Mouse (Mus musculus): ENCODE measurements at regions not wholly inside any gene's neighbourhood (a gene's known extent, or its start where the extent isn't known, plus 50 kb on each side); places are given as distances from the start of the nearest gene placed in this dataset.
A peak's percentile ranks its signal among the peaks of the same experiment; 100 is the strongest.

DNA sequence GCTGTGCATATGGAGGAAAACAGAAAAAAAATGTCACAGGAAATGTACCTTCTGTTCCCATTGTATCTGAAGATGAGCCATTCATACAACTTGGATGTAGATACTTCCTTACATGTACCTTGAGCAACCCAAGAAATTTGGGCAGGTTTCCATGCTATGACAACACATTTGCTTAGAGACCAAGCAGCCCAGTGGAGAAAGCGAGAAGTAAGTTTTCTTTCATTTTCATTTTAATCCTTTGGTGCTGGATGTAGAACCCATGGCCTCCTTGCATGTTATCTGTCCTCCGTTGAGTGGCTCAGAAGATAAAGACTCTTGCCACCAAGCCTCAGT lies 174.3 kb downstream of the Plk2 start:
- WGBS: 93% methylated on average over 2 of the region's 2 CpGs
- Histone ChIP-seq H3K4me3 (ENCODE audit: low read length) (no peak overlapping the region), H3K27me3 (replicated peaks; ENCODE audit: control insufficient read depth, insufficient read depth, low read length) (no peaks in the 10 kb centered on the region), H3K27ac (ENCODE audit: low read depth, low read length) (no peak overlapping the region), H3K9me3 (ENCODE audit: control insufficient read depth, low read length) (no peaks in the 10 kb centered on the region), H3K4me2 (ENCODE audit: low read length) (no peak overlapping the region), H3K4me1 (ENCODE audit: control insufficient read depth, insufficient read depth, low read depth, low read length) (peaks cover 4% of the 10 kb centered on the region; the same call in 1 of the 2 replicates), H3K36me3 (ENCODE audit: control insufficient read depth, insufficient read depth, low read length) (no peaks in the 10 kb centered on the region), H3K9ac (ENCODE audit: low read depth, low read length) (no peak overlapping the region)
- ATAC-seq: no peak

DNA sequence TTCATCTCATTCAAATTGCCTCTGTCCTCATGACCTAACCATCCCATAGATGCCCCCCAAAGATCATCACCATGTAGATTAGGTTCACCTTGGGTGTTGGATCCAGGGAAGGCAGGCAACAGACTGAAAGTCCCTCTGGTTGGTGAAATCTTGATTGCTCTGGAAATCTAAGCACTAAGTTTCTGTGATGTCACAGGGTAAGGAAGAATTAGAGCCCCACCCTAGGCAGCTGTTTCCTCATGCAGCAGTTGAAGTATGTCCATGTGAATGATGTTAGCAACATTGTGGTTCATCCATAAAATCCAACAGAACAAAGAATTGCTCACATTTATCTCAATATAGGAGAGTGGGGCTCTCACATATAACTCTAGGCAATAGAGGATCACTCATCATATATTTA lies 175.5 kb downstream of the Plk2 start:
- H3K27me3 ChIP-seq (replicated peaks; ENCODE audit: control insufficient read depth, insufficient read depth, low read length): no peaks in the 10 kb centered on the region
- no peak overlapping the region for H3K4me3 ChIP-seq (ENCODE audit: low read length)
- no peak overlapping the region for H3K4me2 ChIP-seq (ENCODE audit: low read length)
- no peaks in the 10 kb centered on the region for H3K9me3 ChIP-seq (ENCODE audit: control insufficient read depth, low read length)
- no peaks in the 10 kb centered on the region for H3K36me3 ChIP-seq (ENCODE audit: control insufficient read depth, insufficient read depth, low read length)
- no peak for ATAC-seq
- H3K9ac ChIP-seq (ENCODE audit: low read depth, low read length): no peak overlapping the region
- H3K27ac ChIP-seq (ENCODE audit: low read depth, low read length): no peak overlapping the region
- H3K4me1 ChIP-seq (ENCODE audit: control insufficient read depth, insufficient read depth, low read depth, low read length): peaks cover 8% of the 10 kb centered on the region

DNA sequence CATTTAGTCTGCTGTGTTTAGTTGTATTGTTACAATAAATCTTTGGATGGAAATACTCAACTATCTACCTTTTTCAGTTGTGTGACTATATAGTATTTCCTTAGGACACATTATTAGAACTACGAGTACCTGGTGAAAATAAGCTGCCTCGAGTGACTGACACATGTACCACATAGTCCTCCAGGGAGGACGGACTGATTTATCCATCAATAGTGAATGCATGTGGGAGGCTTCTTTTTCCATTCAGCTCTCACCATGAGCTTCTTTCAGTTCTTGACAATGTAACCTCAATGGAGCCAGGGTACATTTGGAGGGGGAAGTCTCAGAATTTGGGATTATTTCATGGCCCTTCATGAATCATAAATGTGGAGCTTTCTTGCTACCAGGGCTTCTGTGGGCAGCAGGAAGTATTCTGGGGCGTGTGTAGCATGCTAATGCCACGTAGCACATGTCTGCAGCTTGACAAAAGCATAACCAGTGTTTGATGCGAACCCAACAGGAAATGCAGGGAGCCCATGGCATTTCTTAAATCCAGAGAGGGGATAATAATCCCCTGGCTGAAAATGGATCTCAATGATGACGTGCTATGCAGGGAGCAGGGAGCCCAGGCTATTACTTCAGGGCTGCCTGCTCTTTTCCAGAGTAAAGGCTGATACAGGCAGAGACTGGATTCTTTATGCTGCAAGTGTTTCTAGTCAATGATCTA lies 178.7 kb downstream of the Plk2 start:
- Histone ChIP-seq H3K36me3 (ENCODE audit: control insufficient read depth, insufficient read depth, low read length) (no peaks in the 10 kb centered on the region), H3K27ac (ENCODE audit: low read depth, low read length) (peak overlapping the region; percentile 61; the same call in 1 of the 2 replicates), H3K4me2 (ENCODE audit: low read length) (no peak overlapping the region)

GRCm38 (mm10) chr13:110574764-110575471 lies 180.1 kb downstream of the Plk2 start:
- H3K27me3 ChIP-seq (replicated peaks; ENCODE audit: control insufficient read depth, insufficient read depth, low read length): no peaks in the 10 kb centered on the region
- peak; percentile 56 for ATAC-seq
- no peak overlapping the region for H3K4me3 ChIP-seq (ENCODE audit: low read length)
- H3K27ac ChIP-seq (ENCODE audit: low read depth, low read length): peak overlapping the region; percentile 54; the same call in 1 of the 2 replicates
- H3K36me3 ChIP-seq (ENCODE audit: control insufficient read depth, insufficient read depth, low read length): no peaks in the 10 kb centered on the region
- WGBS: 49% methylated on average over 6 of the region's 6 CpGs
- H3K4me2 ChIP-seq (ENCODE audit: low read length): no peak overlapping the region
- no peaks in the 10 kb centered on the region for H3K9me3 ChIP-seq (ENCODE audit: control insufficient read depth, low read length)
- no peak overlapping the region for H3K9ac ChIP-seq (ENCODE audit: low read depth, low read length)
- H3K4me1 ChIP-seq (ENCODE audit: control insufficient read depth, insufficient read depth, low read depth, low read length): peaks cover 8% of the 10 kb centered on the region

More for the DNA sequence above, 178.7 kb downstream of the Plk2 start:
- H3K9ac ChIP-seq (ENCODE audit: low read depth, low read length): no peak overlapping the region
- H3K4me1 ChIP-seq (ENCODE audit: control insufficient read depth, insufficient read depth, low read depth, low read length): peaks cover 8% of the 10 kb centered on the region
- H3K9me3 ChIP-seq (ENCODE audit: control insufficient read depth, low read length): no peaks in the 10 kb centered on the region
- no peak overlapping the region for H3K4me3 ChIP-seq (ENCODE audit: low read length)
- H3K27me3 ChIP-seq (replicated peaks; ENCODE audit: control insufficient read depth, insufficient read depth, low read length): no peaks in the 10 kb centered on the region
- 52% methylated on average over 7 of the region's 7 CpGs for WGBS
- peak; percentile 54 for ATAC-seq

- no peaks in the 10 kb centered on the region for H3K27me3 ChIP-seq (replicated peaks; ENCODE audit: control insufficient read depth, insufficient read depth, low read length)
- no peak overlapping the region for H3K4me2 ChIP-seq (ENCODE audit: low read length)
- no peak overlapping the region for H3K4me3 ChIP-seq (ENCODE audit: low read length)
- H3K36me3 ChIP-seq (ENCODE audit: control insufficient read depth, insufficient read depth, low read length): no peaks in the 10 kb centered on the region
- peaks cover 8% of the 10 kb centered on the region for H3K4me1 ChIP-seq (ENCODE audit: control insufficient read depth, insufficient read depth, low read depth, low read length)
- no peak overlapping the region for H3K9ac ChIP-seq (ENCODE audit: low read depth, low read length)
- 79% methylated on average over 7 of the region's 7 CpGs for WGBS
- no peaks in the 10 kb centered on the region for H3K9me3 ChIP-seq (ENCODE audit: control insufficient read depth, low read length)
- ATAC-seq: no peak
- H3K27ac ChIP-seq (ENCODE audit: low read depth, low read length): no peak overlapping the region
These were observed 183.3 kb downstream of the Plk2 start for GRCm38 (mm10) chr13:110578159-110578558.

DNA sequence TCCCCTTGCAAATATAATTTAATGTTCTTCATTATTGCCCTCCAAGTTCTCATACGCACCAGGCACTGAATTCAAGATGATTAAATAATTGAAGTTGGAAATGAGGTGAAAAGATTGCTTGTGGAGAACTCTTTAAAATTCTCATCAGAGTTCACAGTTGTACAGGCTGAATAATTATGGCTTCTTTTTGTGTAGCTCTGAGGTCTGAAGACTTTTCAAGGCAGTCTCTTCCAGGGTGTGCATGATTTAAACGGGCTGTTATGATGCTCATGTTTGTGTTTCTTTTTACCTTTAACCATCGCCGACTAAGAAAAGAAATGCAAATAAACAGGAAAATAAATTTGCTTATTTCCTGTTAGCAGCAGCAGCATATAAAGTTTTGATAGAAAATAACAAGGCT lies 185.3 kb downstream of the Plk2 start:
- Histone ChIP-seq H3K4me2 (ENCODE audit: low read length) (no peak overlapping the region), H3K4me1 (ENCODE audit: control insufficient read depth, insufficient read depth, low read depth, low read length) (peaks cover under 1% of the 10 kb centered on the region; the same call in 1 of the 2 replicates), H3K27ac (ENCODE audit: low read depth, low read length) (no peak overlapping the region)

DNA sequence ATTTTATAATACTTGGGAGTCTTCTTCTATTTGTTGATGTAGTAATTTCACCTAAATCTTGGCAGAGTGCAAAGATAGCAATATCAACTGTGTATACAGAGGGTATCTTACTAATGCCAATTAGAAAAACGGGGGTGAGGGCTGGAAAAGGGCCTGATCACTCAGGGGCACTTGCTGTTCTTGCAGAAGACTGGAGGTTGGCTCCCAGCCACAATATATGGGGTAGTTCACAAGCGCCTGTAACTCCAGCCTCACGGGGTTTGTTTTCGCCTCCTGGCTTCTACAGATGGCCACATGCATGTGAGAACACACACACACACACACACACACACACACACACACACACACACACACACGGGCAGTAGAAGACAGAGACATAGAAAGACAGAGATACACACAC lies 185.7 kb downstream of the Plk2 start:
- no peak for ATAC-seq
- WGBS: 60% methylated on average over 5 of the region's 5 CpGs
- H3K9me3 ChIP-seq (ENCODE audit: control insufficient read depth, low read length): no peaks in the 10 kb centered on the region
- H3K27ac ChIP-seq (ENCODE audit: low read depth, low read length): no peak overlapping the region
- H3K27me3 ChIP-seq (replicated peaks; ENCODE audit: control insufficient read depth, insufficient read depth, low read length): no peaks in the 10 kb centered on the region
- no peaks in the 10 kb centered on the region for H3K36me3 ChIP-seq (ENCODE audit: control insufficient read depth, insufficient read depth, low read length)
- no peak overlapping the region for H3K4me2 ChIP-seq (ENCODE audit: low read length)
- H3K4me3 ChIP-seq (ENCODE audit: low read length): no peak overlapping the region
- H3K4me1 ChIP-seq (ENCODE audit: control insufficient read depth, insufficient read depth, low read depth, low read length): no peaks in the 10 kb centered on the region
- H3K9ac ChIP-seq (ENCODE audit: low read depth, low read length): no peak overlapping the region

More for the DNA sequence above, 185.3 kb downstream of the Plk2 start:
- ATAC-seq: no peak
- Histone ChIP-seq H3K9ac (ENCODE audit: low read depth, low read length) (no peak overlapping the region), H3K4me3 (ENCODE audit: low read length) (no peak overlapping the region), H3K9me3 (ENCODE audit: control insufficient read depth, low read length) (no peaks in the 10 kb centered on the region), H3K36me3 (ENCODE audit: control insufficient read depth, insufficient read depth, low read length) (no peaks in the 10 kb centered on the region), H3K27me3 (replicated peaks; ENCODE audit: control insufficient read depth, insufficient read depth, low read length) (no peaks in the 10 kb centered on the region)
- 69% methylated on average over 4 of the region's 4 CpGs for WGBS

GRCm38 (mm10) chr13:110584765-110585164 lies 189.9 kb downstream of the Plk2 start:
- no peaks in the 10 kb centered on the region for H3K4me1 ChIP-seq (ENCODE audit: control insufficient read depth, insufficient read depth, low read depth, low read length)
- no peak overlapping the region for H3K4me3 ChIP-seq (ENCODE audit: low read length)
- no peaks in the 10 kb centered on the region for H3K27me3 ChIP-seq (replicated peaks; ENCODE audit: control insufficient read depth, insufficient read depth, low read length)
- no peaks in the 10 kb centered on the region for H3K9me3 ChIP-seq (ENCODE audit: control insufficient read depth, low read length)
- H3K4me2 ChIP-seq (ENCODE audit: low read length): no peak overlapping the region
- WGBS: 65% methylated on average over 10 of the region's 10 CpGs
- H3K27ac ChIP-seq (ENCODE audit: low read depth, low read length): no peak overlapping the region
- H3K36me3 ChIP-seq (ENCODE audit: control insufficient read depth, insufficient read depth, low read length): no peaks in the 10 kb centered on the region
- H3K9ac ChIP-seq (ENCODE audit: low read depth, low read length): no peak overlapping the region
- ATAC-seq: no peak

DNA sequence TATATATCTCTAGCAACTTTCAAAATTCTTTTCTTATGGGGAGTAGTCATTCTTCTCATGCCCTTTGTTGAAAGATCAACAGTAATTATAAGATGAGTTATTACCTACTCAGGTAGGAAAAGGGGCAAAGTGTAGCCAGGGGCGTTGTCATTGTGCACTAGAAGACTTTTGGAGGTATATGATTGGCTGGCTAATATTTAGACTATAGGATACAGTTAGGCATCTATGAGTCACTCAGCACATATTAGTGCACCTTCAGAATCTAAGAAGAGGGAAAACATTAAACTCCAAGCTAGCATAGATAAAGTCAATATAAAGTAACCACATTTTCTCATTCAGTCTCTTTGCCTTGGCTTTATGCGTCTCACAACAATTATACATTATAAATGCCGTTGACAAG lies 199.8 kb downstream of the Plk2 start:
- Histone ChIP-seq H3K27ac (ENCODE audit: low read depth, low read length) (no peak overlapping the region), H3K9ac (ENCODE audit: low read depth, low read length) (no peak overlapping the region), H3K4me3 (ENCODE audit: low read length) (no peak overlapping the region), H3K4me1 (ENCODE audit: control insufficient read depth, insufficient read depth, low read depth, low read length) (no peaks in the 10 kb centered on the region), H3K4me2 (ENCODE audit: low read length) (no peak overlapping the region), H3K27me3 (replicated peaks; ENCODE audit: control insufficient read depth, insufficient read depth, low read length) (no peaks in the 10 kb centered on the region), H3K9me3 (ENCODE audit: control insufficient read depth, low read length) (no peaks in the 10 kb centered on the region), H3K36me3 (ENCODE audit: control insufficient read depth, insufficient read depth, low read length) (no peaks in the 10 kb centered on the region)
- no peak for ATAC-seq
- WGBS: 93% methylated on average over 3 of the region's 3 CpGs

Measured in hindbrain, embryonic 16.5 days (tissue).